Mouse (Mus musculus): ENCODE results near the gene Kat8. TPM values are rescaled to one million over a fixed set of nuclear protein-coding genes. Genes with fewer than 3 reads are reported as not detected.

The Kat8 gene
- polyA plus RNA-seq (2017; shearing (Covaris generic)), result 30.1 TPM

GRCm38 (mm10) chr7:127912190-127912871, at the start of gene Kat8:
Gene Kat8, plus strand, starts transcription at chr7:127912516.

GRCm38 (mm10) chr7:127876041-127876466, 36.3 kb upstream of the Kat8 start, which contains the start of gene Zfp646:
Gene Zfp646, plus strand, starts transcription at chr7:127876221.

DNA sequence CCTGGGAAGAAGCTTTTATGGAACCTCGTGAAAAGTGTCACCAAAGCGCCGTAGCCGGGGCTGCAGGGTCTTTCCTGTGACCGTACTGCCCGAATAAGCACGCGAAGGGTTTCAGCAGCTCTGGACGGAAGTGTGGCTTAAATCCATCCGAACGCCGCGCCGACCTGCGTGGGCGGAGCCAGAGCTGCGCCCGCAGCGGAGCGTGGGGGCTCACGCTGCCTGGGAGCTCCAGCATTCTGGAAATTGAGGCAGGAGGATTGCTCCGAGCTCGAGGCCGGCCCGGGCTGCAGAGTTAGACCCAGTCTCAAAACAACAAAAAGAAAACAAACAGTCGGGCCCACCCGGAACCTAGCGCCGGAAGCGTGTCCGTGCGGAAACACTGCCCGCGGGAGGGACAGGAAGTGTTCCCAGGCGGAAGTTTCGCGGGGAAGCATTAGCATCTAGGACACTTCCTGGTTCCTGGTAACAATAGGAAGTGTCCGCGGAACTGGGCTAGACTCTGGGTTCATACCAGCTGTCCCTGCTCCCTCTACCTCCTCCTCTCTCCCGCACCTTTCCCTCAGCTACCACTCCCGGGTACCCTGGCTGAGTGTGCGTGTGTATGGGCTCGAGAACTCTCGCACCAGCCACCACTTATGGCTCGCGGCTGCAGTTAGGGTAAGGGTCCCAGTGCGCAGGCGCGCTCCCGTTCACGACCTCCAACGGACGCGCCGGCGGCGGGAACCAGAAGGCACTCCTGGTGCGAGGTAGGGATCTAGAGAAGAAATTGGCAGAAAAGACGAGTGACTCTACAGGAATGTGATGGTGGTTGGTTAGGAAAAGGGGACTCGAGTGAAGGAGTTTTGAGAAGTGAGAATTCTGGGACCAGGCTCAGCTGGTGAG, 35.6 kb upstream of the Kat8 start, which contains the start of gene Zfp668:
TSS of gene Zfp668 (minus strand) at position 362 of the 882 bp plus-strand sequence.

GRCm38 (mm10) chr7:127890798-127891197, 21.5 kb upstream of the Kat8 start, which contains the start of gene Prss53:
Gene Prss53, minus strand, starts transcription at chr7:127890970.

GRCm38 (mm10) chr7:127895442-127895841, 16.9 kb upstream of the Kat8 start, which contains the start of the genes Gm21974 and Vkorc1:
Gene Gm21974, minus strand, starts transcription at chr7:127895454.
Gene Vkorc1, minus strand, starts transcription at chr7:127895617.

GRCm38 (mm10) chr7:127903971-127904796, 8.1 kb upstream of the Kat8 start, which contains the start of gene Bckdk:
Gene Bckdk, plus strand, starts transcription at chr7:127904082.

DNA sequence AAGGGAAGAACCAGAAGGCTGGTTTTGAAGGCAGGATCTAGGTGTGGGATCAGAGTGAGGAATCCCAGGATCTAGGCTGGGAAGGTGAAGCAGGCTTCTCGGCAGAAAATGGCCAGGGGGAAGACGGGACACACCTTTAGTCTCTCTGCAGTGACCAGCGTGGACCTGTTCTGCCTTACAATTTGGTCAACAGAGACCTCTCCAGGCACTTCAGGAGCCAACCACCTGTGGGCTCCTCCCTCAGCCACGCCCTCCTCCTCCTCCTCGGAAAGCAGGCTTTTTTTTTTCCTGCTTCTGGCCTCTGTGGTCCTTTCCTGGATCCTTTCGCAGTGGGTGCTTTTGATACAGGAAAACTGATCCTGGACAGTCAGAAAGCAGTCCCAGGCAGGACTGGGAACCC, 17.6 kb downstream of the Kat8 start, which contains the start of gene Prss8:
TSS of gene Prss8 (minus strand) at position 182 of the 400 bp plus-strand sequence.

GRCm38 (mm10) chr7:127946470-127947023, 34.2 kb downstream of the Kat8 start, which contains the start of gene Prss36:
Gene Prss36, minus strand, starts transcription at chr7:127946725.

DNA sequence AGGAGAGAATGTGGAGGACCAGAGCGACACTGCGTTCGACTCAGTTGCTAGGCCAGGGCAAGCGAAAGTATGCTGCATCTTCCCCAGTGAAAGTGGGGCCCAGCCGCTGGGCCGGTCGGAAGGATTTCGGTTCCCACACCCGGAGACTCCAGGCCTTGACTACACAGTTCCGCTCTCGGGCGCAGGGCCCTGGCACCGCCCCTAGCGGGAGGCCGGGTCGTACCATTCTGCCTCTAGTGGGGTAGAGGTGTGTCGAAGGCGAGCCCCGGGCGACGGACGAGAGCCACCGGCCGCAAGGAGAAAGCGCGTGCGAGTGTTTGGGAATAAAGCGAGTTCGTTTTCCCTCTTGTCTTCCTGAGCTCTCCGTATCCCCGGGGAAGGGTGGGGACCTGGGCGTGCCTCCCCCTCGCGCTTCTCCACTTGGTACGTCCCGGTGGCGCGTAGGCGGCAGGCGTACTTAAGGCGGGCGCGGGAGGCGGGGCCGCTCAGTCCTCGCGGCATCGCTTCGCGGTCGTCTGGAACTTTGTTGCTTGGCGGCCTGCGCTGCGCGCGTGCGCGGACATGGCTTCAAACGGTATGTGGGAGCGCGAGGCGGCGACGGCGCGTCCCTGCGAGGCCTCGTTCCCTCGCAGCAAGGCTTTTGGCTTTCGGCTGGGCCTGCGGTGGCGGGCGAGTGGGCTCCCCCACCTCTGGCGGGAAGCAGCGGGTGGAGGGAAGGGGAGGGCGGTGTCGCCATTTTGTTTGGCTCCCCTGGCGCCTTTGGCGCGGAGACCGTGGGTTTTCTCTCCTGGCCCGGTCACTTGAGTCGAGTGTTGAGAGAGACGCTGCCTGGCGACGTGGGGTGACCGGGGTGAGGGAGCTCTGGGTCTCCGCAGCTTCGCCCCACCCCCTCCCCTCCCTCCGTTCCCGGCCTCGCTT, 54.9 kb downstream of the Kat8 start, which contains the start of gene Fus:
TSS of gene Fus (plus strand) at position 454 of the 918 bp plus-strand sequence.

Other genes starting within 250 kb of the Kat8 start
- 49.0 TPM for gene Bcl7c, start 203.6 kb upstream of the Kat8 start, polyA plus RNA-seq (2017; shearing (Covaris generic))
- gene Ctf1, start 199.8 kb upstream of the Kat8 start, polyA plus RNA-seq (2017; shearing (Covaris generic)), result not detected
- not detected for gene Ctf2, start 180.3 kb upstream of the Kat8 start, polyA plus RNA-seq (2017; shearing (Covaris generic))
- gene Fbxl19, start 168.0 kb upstream of the Kat8 start, polyA plus RNA-seq (2017; shearing (Covaris generic)), result 0.77 TPM
- 12.5 TPM for gene Orai3, start 142.7 kb upstream of the Kat8 start, polyA plus RNA-seq (2017; shearing (Covaris generic))
- gene Setd1a, start 135.8 kb upstream of the Kat8 start, polyA plus RNA-seq (2017; shearing (Covaris generic)), result 5.9 TPM
- not detected for gene Gm49388, start 126.9 kb upstream of the Kat8 start, polyA plus RNA-seq (2017; shearing (Covaris generic))
- gene Hsd3b7, start 111.9 kb upstream of the Kat8 start, polyA plus RNA-seq (2017; shearing (Covaris generic)), result not detected
- gene Stx4a, start 88.2 kb upstream of the Kat8 start, polyA plus RNA-seq (2017; shearing (Covaris generic)), result 95.9 TPM
- gene Stx1b, start 88.0 kb upstream of the Kat8 start, polyA plus RNA-seq (2017; shearing (Covaris generic)), result 0.51 TPM
- 23.9 TPM for gene Zfp646, start 36.3 kb upstream of the Kat8 start, polyA plus RNA-seq (2017; shearing (Covaris generic))
- 8.3 TPM for gene Zfp668, start 35.7 kb upstream of the Kat8 start, polyA plus RNA-seq (2017; shearing (Covaris generic))
- 0.23 TPM for gene Prss53, start 21.5 kb upstream of the Kat8 start, polyA plus RNA-seq (2017; shearing (Covaris generic))
- not detected for gene Gm21974, start 17.1 kb upstream of the Kat8 start, polyA plus RNA-seq (2017; shearing (Covaris generic))
- 48.9 TPM for gene Vkorc1, start 16.9 kb upstream of the Kat8 start, polyA plus RNA-seq (2017; shearing (Covaris generic))
- 39.1 TPM for gene Bckdk, start 8.4 kb upstream of the Kat8 start, polyA plus RNA-seq (2017; shearing (Covaris generic))
- 0.33 TPM for gene Prss8, start 17.6 kb downstream of the Kat8 start, polyA plus RNA-seq (2017; shearing (Covaris generic))
- gene Prss36, start 34.2 kb downstream of the Kat8 start, polyA plus RNA-seq (2017; shearing (Covaris generic)), result 1.1 TPM
- 170 TPM for gene Fus, start 54.9 kb downstream of the Kat8 start, polyA plus RNA-seq (2017; shearing (Covaris generic))
- gene Pycard, start 81.4 kb downstream of the Kat8 start, polyA plus RNA-seq (2017; shearing (Covaris generic)), result 98.6 TPM
- not detected for gene Trim72, start 91.4 kb downstream of the Kat8 start, polyA plus RNA-seq (2017; shearing (Covaris generic))
- gene Itgam, start 150.1 kb downstream of the Kat8 start, polyA plus RNA-seq (2017; shearing (Covaris generic)), result 0.99 TPM
- not detected for gene Gm49368, start 150.2 kb downstream of the Kat8 start, polyA plus RNA-seq (2017; shearing (Covaris generic))
- 0.72 TPM for gene Itgax, start 217.0 kb downstream of the Kat8 start, polyA plus RNA-seq (2017; shearing (Covaris generic))
- 0.24 TPM for gene Itgad, start 241.9 kb downstream of the Kat8 start, polyA plus RNA-seq (2017; shearing (Covaris generic))